Mouse (Mus musculus): ENCODE data around the gene Vegfa. TPM values are rescaled to one million over a fixed set of nuclear protein-coding genes. Genes with fewer than 3 reads are reported as not detected.

The Vegfa gene
- total RNA-seq, 1 experiment from 2014 or later: 53.8 TPM

DNA sequence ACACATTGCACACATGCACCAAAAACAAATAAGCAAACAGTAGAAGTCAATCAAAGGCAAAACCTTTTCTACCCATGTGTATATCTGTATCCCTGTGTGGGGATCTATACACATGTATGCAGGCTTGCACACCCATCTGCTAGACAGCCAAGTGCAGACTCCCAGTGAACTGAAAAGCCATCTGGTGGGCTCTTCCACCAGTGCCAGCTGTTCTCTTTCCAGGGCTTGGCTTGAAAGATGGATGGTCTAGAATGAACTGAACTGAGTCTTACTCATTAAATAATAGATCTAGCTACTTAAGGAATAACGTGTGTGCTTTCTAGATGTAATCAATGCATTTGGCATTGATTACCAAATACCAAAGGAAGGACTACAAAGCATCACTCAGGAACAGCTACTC, 50.3 kb downstream of the Vegfa start:
- ATAC-seq (replicated peaks in 1 of 2; ENCODE audit: insufficient read depth in 1 of 2, low FRiP score in 2 of 2, low TSS enrichment in 1 of 2, low read depth in 1 of 2, poor library complexity in 2 of 2, severe bottlenecking in 2 of 2): no peak

DNA sequence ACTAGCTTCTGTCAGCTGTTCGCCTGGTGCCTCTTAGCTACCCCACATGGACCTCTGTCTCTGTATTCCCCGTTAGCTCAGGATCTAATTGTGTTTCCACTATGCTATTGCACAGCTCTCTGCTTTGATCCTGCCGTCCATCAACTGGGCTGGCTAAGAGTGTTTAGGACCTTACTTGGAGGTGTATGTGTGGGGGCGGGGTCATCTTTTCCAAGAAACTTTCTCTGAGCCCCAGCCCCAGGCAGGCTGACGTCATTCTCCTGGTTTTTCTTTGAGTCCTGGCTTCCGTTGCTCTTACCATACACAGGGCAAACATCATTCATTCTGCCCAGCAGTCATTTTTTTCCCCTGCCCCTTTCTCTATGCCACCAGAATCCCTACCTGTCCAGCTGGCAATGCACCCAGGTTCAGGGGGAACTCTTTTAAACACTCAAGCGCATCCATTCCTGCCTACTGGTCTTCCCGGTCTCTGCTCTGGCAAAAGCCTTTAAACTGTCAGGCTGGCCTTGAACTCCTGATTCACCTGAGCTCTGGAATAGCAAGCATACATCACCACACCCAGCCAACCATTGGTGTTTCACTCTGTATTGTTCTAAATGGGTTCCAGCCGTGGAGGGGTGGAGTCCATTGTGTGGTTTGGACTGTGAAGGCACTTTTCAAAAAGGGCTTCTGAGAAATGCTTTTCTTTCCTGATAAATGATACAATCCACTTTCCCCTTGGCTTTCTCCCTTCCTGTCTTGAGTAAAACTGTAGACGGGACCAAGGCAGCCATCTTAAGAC, 53.0 kb downstream of the Vegfa start:
- no peak for ATAC-seq (replicated peaks in 1 of 2; ENCODE audit: insufficient read depth in 1 of 2, low FRiP score in 2 of 2, low TSS enrichment in 1 of 2, low read depth in 1 of 2, poor library complexity in 2 of 2, severe bottlenecking in 2 of 2)

DNA sequence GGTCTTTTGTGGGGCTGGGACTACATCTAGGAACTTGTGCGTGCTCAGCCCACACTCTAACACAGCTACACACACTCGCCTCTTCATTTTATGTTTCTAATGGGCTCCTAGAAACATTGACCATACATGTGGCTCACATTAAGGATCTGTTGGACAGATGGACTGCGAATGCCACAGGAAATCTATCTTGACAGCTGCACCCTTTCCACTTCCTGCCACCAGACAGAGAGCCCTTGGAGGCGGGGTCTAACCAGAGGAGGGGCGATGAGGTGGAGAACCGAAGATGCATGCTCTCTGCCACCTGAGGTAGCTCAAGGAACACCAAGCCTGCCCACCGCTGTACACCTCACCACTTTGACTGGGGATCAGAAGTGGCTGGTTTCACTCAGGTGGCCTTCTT, 57.7 kb downstream of the Vegfa start:
- peak; percentile 77 to 80 for ATAC-seq (replicated peaks in 1 of 2; ENCODE audit: insufficient read depth in 1 of 2, low FRiP score in 2 of 2, low TSS enrichment in 1 of 2, low read depth in 1 of 2, poor library complexity in 2 of 2, severe bottlenecking in 2 of 2)

GRCm38 (mm10) chr17:45973214-45973613, 59.0 kb downstream of the Vegfa start:
- ATAC-seq (replicated peaks in 1 of 2; ENCODE audit: insufficient read depth in 1 of 2, low FRiP score in 2 of 2, low TSS enrichment in 1 of 2, low read depth in 1 of 2, poor library complexity in 2 of 2, severe bottlenecking in 2 of 2): no peak

DNA sequence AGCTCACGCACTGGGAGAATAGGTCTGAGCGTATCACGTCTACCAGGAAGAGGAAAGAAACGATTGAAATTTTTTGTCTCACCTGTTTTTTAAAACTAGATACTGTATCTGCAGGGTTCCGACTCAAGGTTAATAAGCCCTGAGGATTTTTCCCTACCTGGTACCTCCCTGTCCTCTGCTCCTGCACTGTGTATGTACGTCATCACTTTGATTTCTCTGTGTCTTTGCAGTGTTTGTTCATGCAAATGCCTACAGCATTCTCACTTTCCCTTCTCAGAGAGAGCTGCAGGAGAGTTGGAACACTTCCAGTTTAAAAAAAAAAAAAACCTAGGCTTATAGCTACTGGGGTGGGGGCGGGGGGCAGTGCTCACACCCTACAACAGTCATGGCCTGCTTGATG, 59.8 kb downstream of the Vegfa start:
- ATAC-seq (replicated peaks in 1 of 2; ENCODE audit: insufficient read depth in 1 of 2, low FRiP score in 2 of 2, low TSS enrichment in 1 of 2, low read depth in 1 of 2, poor library complexity in 2 of 2, severe bottlenecking in 2 of 2): no peak

DNA sequence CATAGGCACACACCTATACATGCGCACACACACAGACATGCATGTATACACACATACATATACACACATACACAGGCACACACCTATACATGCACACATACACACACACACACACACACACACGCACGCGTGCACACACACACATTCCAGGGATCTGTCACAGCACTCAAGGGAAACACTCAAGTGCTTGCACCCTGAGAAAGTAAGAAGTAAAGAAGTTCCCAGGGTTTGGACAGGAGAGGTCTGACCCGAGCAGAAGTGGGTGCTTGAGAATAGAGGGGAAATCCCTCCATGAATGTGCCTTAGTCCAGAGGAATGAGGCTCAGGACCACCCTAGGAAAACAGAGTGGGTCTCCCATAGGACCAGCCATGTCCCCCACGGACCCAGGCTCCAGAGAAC, 60.4 kb downstream of the Vegfa start:
- ATAC-seq (replicated peaks in 1 of 2; ENCODE audit: insufficient read depth in 1 of 2, low FRiP score in 2 of 2, low TSS enrichment in 1 of 2, low read depth in 1 of 2, poor library complexity in 2 of 2, severe bottlenecking in 2 of 2): no peak

DNA sequence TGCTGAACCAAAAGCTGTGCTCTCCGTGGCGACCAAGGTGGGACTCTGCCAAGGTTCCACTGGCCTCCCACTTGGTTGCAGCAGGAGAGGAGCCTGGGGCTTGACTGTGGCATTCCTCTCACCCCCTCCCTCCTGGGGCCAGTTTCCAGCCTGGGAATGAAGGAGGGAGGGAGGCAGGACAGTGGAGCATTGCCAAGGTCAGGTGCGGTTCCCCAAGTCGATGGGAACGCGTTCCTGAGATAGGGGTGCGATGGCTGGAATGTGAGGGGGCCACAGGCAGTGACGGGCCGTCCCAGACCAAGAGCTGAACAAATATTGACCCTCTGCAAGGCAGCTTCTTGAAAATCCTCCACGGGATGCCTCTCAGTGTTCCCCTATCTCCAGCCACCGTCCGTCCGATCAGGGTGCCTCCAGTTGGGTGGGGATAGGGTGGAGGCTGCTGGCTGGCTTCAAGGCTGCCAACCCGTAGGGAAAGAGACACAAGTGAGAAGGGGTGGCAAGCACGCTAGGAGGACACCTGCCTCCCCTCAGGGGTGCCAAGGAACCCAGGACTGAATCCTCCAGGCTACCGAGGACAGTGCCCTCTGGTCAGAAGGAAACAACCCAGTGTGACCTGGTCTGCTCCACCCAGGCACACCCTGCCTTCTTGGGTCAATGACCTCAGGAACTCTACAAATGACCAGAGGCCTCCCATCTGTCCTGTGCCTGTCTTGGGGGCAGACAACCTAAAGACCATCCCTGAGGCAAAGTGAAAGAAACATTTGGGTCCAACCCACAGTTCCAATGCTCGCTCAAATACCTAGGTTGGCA, 61.2 kb downstream of the Vegfa start:
- ATAC-seq (replicated peaks in 1 of 2; ENCODE audit: insufficient read depth in 1 of 2, low FRiP score in 2 of 2, low TSS enrichment in 1 of 2, low read depth in 1 of 2, poor library complexity in 2 of 2, severe bottlenecking in 2 of 2): no peak

DNA sequence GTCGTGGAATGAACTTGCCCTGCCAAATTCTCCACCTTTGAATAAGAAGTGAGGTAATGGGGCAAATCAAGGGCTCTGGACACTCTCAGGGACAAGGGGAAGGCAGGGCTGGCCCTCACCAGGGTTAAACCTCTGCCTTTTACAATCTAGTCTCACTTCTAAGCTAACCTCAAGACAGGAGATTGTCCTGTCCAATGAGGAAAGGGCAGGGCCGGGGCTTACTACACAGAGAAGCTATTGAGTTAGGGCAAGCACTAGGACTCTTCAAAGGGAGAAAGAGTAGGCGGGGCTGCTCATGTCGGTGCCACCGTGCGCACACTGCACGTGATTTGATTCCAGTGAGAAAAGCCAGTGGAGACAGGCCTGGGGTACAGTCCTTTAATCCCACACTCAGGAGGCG, 62.6 kb downstream of the Vegfa start:
- no peak for ATAC-seq (replicated peaks in 1 of 2; ENCODE audit: insufficient read depth in 1 of 2, low FRiP score in 2 of 2, low TSS enrichment in 1 of 2, low read depth in 1 of 2, poor library complexity in 2 of 2, severe bottlenecking in 2 of 2)

GRCm38 (mm10) chr17:45968341-45968740, 63.8 kb downstream of the Vegfa start:
- no peak for ATAC-seq (replicated peaks in 1 of 2; ENCODE audit: insufficient read depth in 1 of 2, low FRiP score in 2 of 2, low TSS enrichment in 1 of 2, low read depth in 1 of 2, poor library complexity in 2 of 2, severe bottlenecking in 2 of 2)

Other genes starting within 250 kb of the Vegfa start
- 32.8 and 34.5 TPM in 2 replicates for gene Mrps18a, start 78.6 kb upstream of the Vegfa start, total RNA-seq (2017)
- gene Rsph9, start 111.8 kb upstream of the Vegfa start, total RNA-seq (2017): 2.1 and 2.7 TPM in 2 replicates
- gene Mad2l1bp, start 121.2 kb upstream of the Vegfa start, total RNA-seq (2017): 0.60 and 8.4 TPM in 2 replicates
- 68.1 and 72.0 TPM in 2 replicates for gene Gtpbp2, start 128.7 kb upstream of the Vegfa start, total RNA-seq (2017)
- gene Polh, start 170.3 kb upstream of the Vegfa start, total RNA-seq (2017): 18.2 and 24.1 TPM in 2 replicates
- gene Xpo5, start 170.4 kb upstream of the Vegfa start, total RNA-seq (2017): 52.8 and 57.3 TPM in 2 replicates
- gene Polr1c, start 215.7 kb upstream of the Vegfa start, total RNA-seq (2017): 39.4 and 54.0 TPM in 2 replicates
- 29.2 and 56.5 TPM in 2 replicates for gene Yipf3, start 215.7 kb upstream of the Vegfa start, total RNA-seq (2017)
- 0.25 TPM in 1 of 2 replicates, not detected in the other for gene Lrrc73, start 221.2 kb upstream of the Vegfa start, total RNA-seq (2017)